Mouse (Mus musculus) CH12.LX (cell line): ENCODE measurements around the gene Bcr. TPM values are rescaled to one million over a fixed set of nuclear protein-coding genes. Genes with fewer than 3 reads are reported as not detected.

ENCODE experiments used
- DNase-seq: peaks from one replicate; pipeline ENCODE4 v3.0.0-alpha.2; 2013; ENCODE audit errors: extremely low read depth
- H3K27ac ChIP-seq: 2 replicates; pipeline ENCODE4 v1.5.1; 2012; ENCODE audit warnings: low read depth, mild to moderate bottlenecking, control low read depth, moderate library complexity; ENCODE audit not compliant: insufficient read depth
- H3K27me3 ChIP-seq: replicated peaks from 2 replicates; pipeline ENCODE3; 2012; ENCODE audit warnings: inconsistent platforms
- H3K36me3 ChIP-seq, 2 experiments: replicated peaks in 1 of 2; 2 replicates each; pipeline versions ENCODE3 to v1.6.1; 2012; ENCODE audit warnings: inconsistent platforms in 1 of 2, low read length in 1 of 2, mild to moderate bottlenecking in 1 of 2, mixed read lengths in 1 of 2, moderate library complexity in 1 of 2; ENCODE audit not compliant: control insufficient read depth in 1 of 2, insufficient read depth in 1 of 2
- H3K4me1 ChIP-seq, 2 experiments: 2 replicates each; pipeline ENCODE4 v1.6.1; 2012; ENCODE audit warnings: inconsistent platforms in 1 of 2, moderate library complexity in 1 of 2; ENCODE audit not compliant: insufficient read depth in 2 of 2, control insufficient read depth in 1 of 2
- H3K4me2 ChIP-seq: 2 replicates; pipeline ENCODE4 v1.6.1; 2012; ENCODE audit warnings: low read depth, mild to moderate bottlenecking, control low read depth; ENCODE audit not compliant: poor library complexity, insufficient read depth, severe bottlenecking
- H3K4me3 ChIP-seq, 3 experiments: fragments of 150-350 bp in 1 of 3; sonication (generic) in 1 of 3; replicated peaks in 1 of 3; 2 replicates each; pipeline versions ENCODE3 to v1.5.1; 2011 to 2012; ENCODE audit warnings: low read depth in 2 of 3, low read length in 2 of 3, mild to moderate bottlenecking in 2 of 3, moderate library complexity in 2 of 3, control low read depth in 1 of 3, improper control_type of control experiment in 1 of 3, inconsistent platforms in 1 of 3, mixed read lengths in 1 of 3; ENCODE audit not compliant: poor library complexity in 1 of 3
- H3K79me2 ChIP-seq: replicated peaks from 2 replicates; pipeline ENCODE4 v1.6.1; 2012; ENCODE audit warnings: mild to moderate bottlenecking, moderate library complexity; ENCODE audit not compliant: control insufficient read depth, poor library complexity, insufficient read depth, severe bottlenecking; ENCODE audit errors: extremely low read depth
- H3K9ac ChIP-seq: 2 replicates; pipeline ENCODE4 v1.6.1; 2012; ENCODE audit warnings: low read depth, mild to moderate bottlenecking, control low read depth, moderate library complexity; ENCODE audit not compliant: insufficient read depth
- H3K9me3 ChIP-seq: replicated peaks from 2 replicates; pipeline ENCODE3; 2012; ENCODE audit warnings: low read length, inconsistent platforms, mixed read lengths
- BHLHE40 ChIP-seq: IDR thresholded peaks from 2 replicates; pipeline ENCODE4 v1.6.1; 2011; ENCODE audit warnings: mild to moderate bottlenecking, low read depth, low read length, improper control_type of control experiment
- CHD1 ChIP-seq: IDR thresholded peaks from 2 replicates; pipeline ENCODE4 v1.6.1; 2012; ENCODE audit warnings: low read depth, low read length, improper control_type of control experiment, inconsistent platforms
- CHD2 ChIP-seq: IDR thresholded peaks from 2 replicates; pipeline ENCODE4 v1.6.1; 2011; ENCODE audit warnings: low read length, improper control_type of control experiment
- CTCF ChIP-seq, 2 experiments: IDR thresholded peaks in 1 of 2; conservative IDR thresholded peaks in 1 of 2; 2 replicates each; pipeline ENCODE4 v1.5.1; 2011 to 2012; ENCODE audit warnings: low read depth in 2 of 2, low read length in 2 of 2, improper control_type of control experiment in 1 of 2, inconsistent platforms in 1 of 2, mild to moderate bottlenecking in 1 of 2, moderate library complexity in 1 of 2
- E2F4 ChIP-seq: IDR thresholded peaks from 2 replicates; pipeline ENCODE4 v1.6.1; 2011; ENCODE audit warnings: low read depth, low read length, improper control_type of control experiment; ENCODE audit not compliant: insufficient replicate concordance
- ETS1 ChIP-seq: conservative IDR thresholded peaks from 2 replicates; pipeline ENCODE4 v1.6.1; 2012; ENCODE audit warnings: low read depth, mild to moderate bottlenecking, inconsistent platforms, low read length, improper control_type of control experiment, moderate library complexity
- HCFC1 ChIP-seq: IDR thresholded peaks from 2 replicates; pipeline ENCODE4 v1.6.1; 2012; ENCODE audit warnings: low read depth, mild to moderate bottlenecking, inconsistent platforms, low read length, improper control_type of control experiment
- IRF4 ChIP-seq: IDR thresholded peaks from 2 replicates; pipeline ENCODE4 v1.6.1; 2014; ENCODE audit warnings: low read depth, mild to moderate bottlenecking, inconsistent platforms, low read length, improper control_type of control experiment
- JUN ChIP-seq: IDR thresholded peaks from 2 replicates; pipeline ENCODE4 v1.6.1; 2011; ENCODE audit warnings: low read depth, mild to moderate bottlenecking, low read length, improper control_type of control experiment, moderate library complexity; ENCODE audit not compliant: insufficient read depth
- MAFK ChIP-seq: IDR thresholded peaks from 2 replicates; pipeline ENCODE4 v1.6.1; 2011; ENCODE audit warnings: low read length, improper control_type of control experiment; ENCODE audit not compliant: insufficient replicate concordance
- MAZ ChIP-seq: IDR thresholded peaks from 2 replicates; pipeline ENCODE4 v1.6.1; 2012; ENCODE audit warnings: low read depth, mild to moderate bottlenecking, inconsistent platforms, low read length, improper control_type of control experiment, moderate library complexity
- MXI1 ChIP-seq: IDR thresholded peaks from 2 replicates; pipeline ENCODE4 v1.6.1; 2011; ENCODE audit warnings: mild to moderate bottlenecking, low read depth, low read length, improper control_type of control experiment
- POLR2AphosphoS2 ChIP-seq: IDR thresholded peaks from 2 replicates; pipeline ENCODE4 v1.6.1; 2011; ENCODE audit warnings: low read depth, low read length, improper control_type of control experiment
- RAD21 ChIP-seq: IDR thresholded peaks from 2 replicates; pipeline ENCODE4 v1.6.1; 2011; ENCODE audit warnings: low read depth, mild to moderate bottlenecking, low read length, improper control_type of control experiment, moderate library complexity
- RCOR1 ChIP-seq: conservative IDR thresholded peaks from 2 replicates; pipeline ENCODE4 v1.6.1; 2012; ENCODE audit warnings: low read depth, mild to moderate bottlenecking, inconsistent platforms, low read length, improper control_type of control experiment
- SIN3A ChIP-seq: IDR thresholded peaks from 2 replicates; pipeline ENCODE4 v1.6.1; 2012; ENCODE audit warnings: low read length, improper control_type of control experiment, inconsistent platforms
- TBP ChIP-seq: conservative IDR thresholded peaks from 2 replicates; pipeline ENCODE4 v1.6.1; 2011; ENCODE audit warnings: low read depth, low read length, improper control_type of control experiment
- UBTF ChIP-seq: IDR thresholded peaks from 2 replicates; pipeline ENCODE4 v1.6.1; 2012; ENCODE audit warnings: low read depth, mild to moderate bottlenecking, inconsistent platforms, low read length, improper control_type of control experiment, moderate library complexity
- USF1 ChIP-seq: IDR thresholded peaks from 2 replicates; pipeline ENCODE4 v1.6.1; 2014; ENCODE audit warnings: low read depth, mild to moderate bottlenecking, inconsistent platforms, low read length, improper control_type of control experiment
- USF2 ChIP-seq: conservative IDR thresholded peaks from 2 replicates; pipeline ENCODE4 v1.6.1; 2011; ENCODE audit warnings: low read depth, low read length, improper control_type of control experiment
- ZKSCAN1 ChIP-seq: IDR thresholded peaks from 2 replicates; pipeline ENCODE4 v1.6.1; 2012; ENCODE audit warnings: low read depth, inconsistent platforms, low read length, improper control_type of control experiment, borderline replicate concordance
- ZMIZ1 ChIP-seq: IDR thresholded peaks from 2 replicates; pipeline ENCODE4 v1.6.1; 2012; ENCODE audit warnings: low read depth, mild to moderate bottlenecking, inconsistent platforms, low read length, improper control_type of control experiment
- dilution Hi-C: fragments of 300-500 bp; cut with MboI; formaldehyde crosslinking; loops from 2 replicates; pipeline ENCODE4 v1.14.3; 2020; ENCODE audit warnings: low sequenced_read_pairs; ENCODE audit not compliant: extremely low pct_unique_long_range_greater_than_20kb, extremely low pct_ligation_motif_present
- in situ Hi-C: fragments of 300-500 bp; cut with MboI; formaldehyde crosslinking; loops from 3 replicates; pipeline ENCODE4 v1.14.3; 2019; ENCODE audit warnings: low sequenced_read_pairs, low pct_ligation_motif_present, low pct_unique_long_range_greater_than_20kb, mixed read lengths
- polyA plus RNA-seq: library from polyadenylated mRNA; unstranded; fragments of >175 nt; gene quantifications from 2 replicates; pipeline ENCODE4 v1.2.1, GENCODE M21; 2012; ENCODE audit warnings: low read depth; ENCODE audit not compliant: insufficient read length
- total RNA-seq, 2 experiments: library from RNA; depleted of rRNA; stranded (reverse); fragments of 300-350 nt in 1 of 2; fragments of >200 nt in 1 of 2; gene quantifications; 2 replicates each; pipeline ENCODE4 v1.2.3; 2012 to 2014

Gene Bcr
- total and polyA plus RNA-seq, 3 experiments = 4.0 to 22.1 (median 20.0) TPM

- Histone ChIP-seq H3K27ac (no peak overlapping the region), H3K36me3 (peaks cover 5 to 31% of the 10 kb centered on the region in 2 experiments), H3K9me3 (no peaks in the 10 kb centered on the region), H3K4me3 (no peak overlapping the region), H3K4me1 (peaks cover 15 to 22% of the 10 kb centered on the region in 2 experiments; a peak in 2 of 4 replicates), H3K9ac (no peak overlapping the region), H3K79me2 (no peaks in the 10 kb centered on the region), H3K27me3 (no peaks in the 10 kb centered on the region), H3K4me2 (no peak overlapping the region)
- TF ChIP-seq ZKSCAN1 = no peak
- no peak for TF ChIP-seq SIN3A
- TF ChIP-seq MXI1 = no peak
- TF ChIP-seq BHLHE40 = no peak
- no peak for DNase-seq
- dilution Hi-C loops (no loop called here), in situ Hi-C loops (no loop called here)
These were observed 127.1 kb downstream of the Bcr start for GRCm38 (mm10) chr10:75187366-75188056.

DNA sequence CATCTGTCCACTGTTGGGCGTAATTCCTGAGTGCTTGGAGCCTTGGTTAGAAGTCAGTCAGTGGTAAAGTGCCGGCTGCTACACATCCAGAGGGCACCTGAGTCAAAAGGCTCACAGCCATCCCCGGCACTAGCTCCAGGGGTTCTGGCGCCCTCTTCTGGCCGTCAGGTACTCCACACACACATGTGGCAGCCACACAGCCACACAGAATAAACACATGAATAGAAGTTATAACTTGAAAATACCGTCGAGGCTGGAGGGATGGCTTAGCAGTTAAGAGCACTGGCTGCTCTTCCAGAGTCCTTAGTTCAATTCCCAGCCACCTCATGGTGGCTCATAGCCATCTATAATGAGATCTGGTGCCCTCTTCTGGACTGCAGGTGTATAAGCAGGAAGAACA is 131.3 kb downstream of the Bcr start:
- in situ Hi-C loops (no loop called here), dilution Hi-C loops (no loop called here)
- Histone ChIP-seq H3K9me3 (peaks cover 5% of the 10 kb centered on the region), H3K4me2 (no peak overlapping the region), H3K4me3 (no peak overlapping the region), H3K4me1 (peaks cover 3 to 9% of the 10 kb centered on the region in 2 experiments; a peak in 1 of 4 replicates), H3K27ac (no peak overlapping the region), H3K27me3 (no peaks in the 10 kb centered on the region), H3K79me2 (no peaks in the 10 kb centered on the region), H3K36me3 (no peaks in the 10 kb centered on the region), H3K9ac (no peak overlapping the region)
- no peak for TF ChIP-seq TBP
- peak in 1 of 2 experiments; percentile 50; a peak in 2 of 4 replicates for TF ChIP-seq CTCF (conservative IDR thresholded peaks at IDR 0.05 in 1 of 2, IDR thresholded peaks at IDR 0.05 in 1 of 2; ENCODE audit: low read depth in 2 of 2, low read length in 2 of 2)
- no peak for DNase-seq

GRCm38 (mm10) chr10:75197817-75198216 is 137.4 kb downstream of the Bcr start:
- H3K79me2 ChIP-seq = no peaks in the 10 kb centered on the region
- in situ Hi-C loops = no loop called here
- H3K36me3 ChIP-seq = no peaks in the 10 kb centered on the region

More at GRCm38 (mm10) chr10:75197817-75198216, 137.4 kb downstream of the Bcr start:
- H3K9me3 ChIP-seq = peaks cover 5% of the 10 kb centered on the region
- H3K4me1 ChIP-seq = no peaks in the 10 kb centered on the region
- H3K4me3 ChIP-seq = no peak overlapping the region
- no peak overlapping the region for H3K27ac ChIP-seq
- H3K27me3 ChIP-seq = no peaks in the 10 kb centered on the region
- no peak overlapping the region for H3K4me2 ChIP-seq
- no peak for DNase-seq
- no peak overlapping the region for H3K9ac ChIP-seq
- TF ChIP-seq RAD21 (no peak), USF1 (no peak), ZMIZ1 (no peak), ETS1 (no peak), JUN (no peak), CHD1 (no peak), CHD2 (no peak), HCFC1 (no peak), USF2 (no peak), UBTF (no peak), E2F4 (no peak), POLR2AphosphoS2 (no peak), IRF4 (no peak), SIN3A (no peak), MAFK (no peak), MAZ (no peak), RCOR1 (no peak)
- dilution Hi-C loops = no loop called here
